Mouse (Mus musculus) gastrocnemius, postnatal 14 days (tissue): ENCODE measurements around the gene Ctf1. TPM values are rescaled to one million over a fixed set of nuclear protein-coding genes. Genes with fewer than 3 reads are reported as not detected.
"Not testable (repeated sequence)": the region's sequence is repeated elsewhere in the genome, so short reads cannot be mapped to it uniquely, and the experiment has no call there.

ENCODE experiments used
- DNase-seq: peaks from one replicate; pipeline ENCODE4 v3.0.0; 2021; ENCODE audit warnings: mixed read lengths
- intact Hi-C: fragments of 180-260 bp; cut with DNase I; formaldehyde crosslinking; loops from one replicate; pipeline ENCODE4 v1.15.1; 2025; ENCODE audit warnings: low total_unique reads
- total RNA-seq, 2 experiments: library from RNA; stranded (reverse); gene quantifications; 2 replicates each; pipeline ENCODE4 v1.2.3; 2021

The Ctf1 gene
- total RNA-seq, 2 experiments from 2014 or later, result 12.1 to 14.6 TPM

DNA sequence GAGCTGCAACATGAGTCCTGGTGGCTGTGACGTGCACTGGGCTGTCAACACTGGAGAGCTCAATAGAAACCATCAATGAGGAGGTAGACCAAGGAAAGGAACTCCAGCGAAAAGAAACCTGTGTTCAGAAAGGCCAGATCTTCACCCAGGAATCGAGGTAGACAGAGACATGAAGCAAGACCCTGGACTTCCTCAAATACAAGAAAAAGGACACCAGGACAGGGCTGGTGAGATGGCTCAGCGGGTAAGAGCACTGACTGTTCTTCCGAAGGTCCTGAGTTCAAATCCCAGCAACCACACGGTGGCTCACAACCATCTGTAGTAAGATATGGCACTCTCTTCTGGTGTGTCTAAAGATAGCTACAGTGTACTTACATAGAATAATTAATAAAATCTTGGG lies 5.8 kb downstream of the Ctf1 start:
- DNase-seq, result no peak
- intact Hi-C loops, result loop anchor here (5.0 kb wide), 1 partner anchor 34 kb away; no protein-coding TSS in a partner anchor

GRCm38 (mm10) chr7:127719258-127719657 lies 6.7 kb downstream of the Ctf1 start:
- DNase-seq, result no peak
- intact Hi-C loops, result loop anchor here (5.0 kb wide), 1 partner anchor 33 kb away; no protein-coding TSS in a partner anchor

DNA sequence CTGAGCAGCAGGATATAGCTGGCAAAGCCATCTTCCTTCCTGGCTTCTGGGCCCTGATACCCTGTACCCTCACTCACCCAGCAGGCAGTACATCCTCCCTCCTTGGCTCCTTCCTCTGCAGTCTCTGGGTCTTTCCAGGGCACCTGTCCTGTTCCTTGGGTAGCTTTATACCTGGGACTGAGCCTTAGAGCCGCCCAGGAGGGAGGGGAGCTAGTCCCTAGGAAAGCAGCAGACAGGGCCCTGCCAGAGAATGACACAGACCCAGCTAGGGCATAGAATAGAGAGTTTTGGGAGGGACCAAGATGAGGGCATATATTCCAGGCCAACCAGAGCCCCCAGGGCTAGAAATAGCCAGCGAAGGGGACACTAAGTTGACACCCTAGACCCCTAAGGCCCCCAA lies 13.0 kb downstream of the Ctf1 start:
- no peak for DNase-seq
- intact Hi-C loops, result no loop called here

DNA sequence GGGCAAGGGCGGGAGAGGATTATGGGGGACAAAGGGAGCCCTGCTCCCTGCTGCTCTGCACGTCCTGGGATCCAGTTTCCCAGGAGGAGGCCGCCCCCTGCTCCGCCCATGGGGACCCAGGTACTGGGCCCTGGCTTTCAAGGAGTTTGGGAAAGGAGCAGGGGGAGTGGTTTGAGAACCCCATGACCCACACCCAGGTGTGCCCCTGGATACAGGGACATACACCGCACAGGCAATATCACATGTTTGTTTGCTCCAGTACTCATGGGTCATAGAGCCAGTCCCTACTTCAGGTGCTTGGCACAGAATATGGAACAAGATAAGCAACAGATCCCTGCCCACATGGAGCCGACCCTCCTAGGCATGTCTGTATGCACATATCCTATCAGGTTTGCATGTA lies 13.4 kb downstream of the Ctf1 start:
- intact Hi-C loops, result no loop called here
- DNase-seq, result no peak

DNA sequence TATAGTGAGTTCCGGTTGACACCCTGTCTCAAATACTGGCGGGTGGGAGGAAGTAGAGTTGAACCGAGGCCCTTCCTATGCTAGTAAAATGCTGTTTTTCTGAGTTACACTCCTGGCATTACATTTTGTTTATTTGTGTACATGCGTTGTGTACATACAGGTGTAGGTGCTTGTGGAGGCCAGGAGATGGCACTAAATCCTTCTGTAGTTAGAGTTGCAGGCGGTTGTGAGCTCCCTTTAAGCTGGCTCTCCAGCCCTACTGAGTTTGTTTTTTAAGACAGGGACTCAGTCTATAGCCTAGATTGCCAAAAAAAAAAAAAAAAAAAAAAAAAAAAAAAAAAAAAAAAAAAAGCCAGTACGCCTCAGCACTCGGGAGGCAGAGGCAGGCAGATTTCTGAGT lies 15.4 kb downstream of the Ctf1 start:
- intact Hi-C loops, result no loop called here
- no peak for DNase-seq

GRCm38 (mm10) chr7:127730170-127730569 lies 17.6 kb downstream of the Ctf1 start:
- intact Hi-C loops, result no loop called here
- no peak for DNase-seq

GRCm38 (mm10) chr7:127732066-127732465 lies 19.5 kb downstream of the Ctf1 start, which contains the start of gene Ctf2:
Gene Ctf2 (minus strand): TSS chr7:127732166.
- DNase-seq, intact Hi-C loops: not testable (repeated sequence)

DNA sequence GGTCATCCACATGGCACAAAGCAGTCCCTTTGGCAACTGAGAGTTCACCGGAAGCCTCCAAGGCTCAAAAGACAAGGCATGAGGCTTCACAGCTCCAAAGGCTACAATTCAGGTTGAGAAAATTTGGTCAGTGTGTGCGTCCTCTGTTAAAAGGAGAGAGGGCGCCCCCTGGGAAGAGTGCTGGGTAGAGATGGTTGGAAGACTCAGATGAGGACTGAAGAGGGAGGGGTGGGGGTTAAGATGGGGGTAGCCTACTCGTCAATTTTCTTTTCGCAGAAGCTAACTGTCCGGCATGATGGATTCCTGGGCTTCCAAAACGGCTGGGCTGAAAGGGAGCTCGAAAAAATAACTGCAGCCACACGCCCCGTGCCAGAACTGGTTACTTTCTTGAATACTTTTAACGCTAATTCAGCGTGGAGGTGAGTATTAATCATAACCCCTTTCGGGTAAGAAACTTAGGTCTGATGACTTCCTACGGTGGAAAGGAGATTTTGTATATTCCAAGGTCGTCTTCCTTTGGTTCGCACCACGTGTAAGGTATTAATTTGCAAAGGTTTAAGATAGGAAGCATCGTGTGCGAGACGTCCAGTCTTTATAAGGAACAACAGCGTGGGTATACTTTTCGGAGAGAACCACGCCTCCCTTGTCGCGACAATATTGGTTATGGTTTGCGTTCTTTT lies 32.0 kb downstream of the Ctf1 start, which contains the start of gene Fbxl19:
Gene Fbxl19 (plus strand): TSS at position 178 of the 680 bp plus-strand sequence.
- intact Hi-C loops, result loop anchor here (5.0 kb wide), 1 partner anchor 72 kb away; no protein-coding TSS in a partner anchor
- peak; percentile 69 for DNase-seq

GRCm38 (mm10) chr7:127745251-127745651 lies 32.7 kb downstream of the Ctf1 start:
- intact Hi-C loops, result no loop called here
- DNase-seq, result peak; percentile 92

DNA sequence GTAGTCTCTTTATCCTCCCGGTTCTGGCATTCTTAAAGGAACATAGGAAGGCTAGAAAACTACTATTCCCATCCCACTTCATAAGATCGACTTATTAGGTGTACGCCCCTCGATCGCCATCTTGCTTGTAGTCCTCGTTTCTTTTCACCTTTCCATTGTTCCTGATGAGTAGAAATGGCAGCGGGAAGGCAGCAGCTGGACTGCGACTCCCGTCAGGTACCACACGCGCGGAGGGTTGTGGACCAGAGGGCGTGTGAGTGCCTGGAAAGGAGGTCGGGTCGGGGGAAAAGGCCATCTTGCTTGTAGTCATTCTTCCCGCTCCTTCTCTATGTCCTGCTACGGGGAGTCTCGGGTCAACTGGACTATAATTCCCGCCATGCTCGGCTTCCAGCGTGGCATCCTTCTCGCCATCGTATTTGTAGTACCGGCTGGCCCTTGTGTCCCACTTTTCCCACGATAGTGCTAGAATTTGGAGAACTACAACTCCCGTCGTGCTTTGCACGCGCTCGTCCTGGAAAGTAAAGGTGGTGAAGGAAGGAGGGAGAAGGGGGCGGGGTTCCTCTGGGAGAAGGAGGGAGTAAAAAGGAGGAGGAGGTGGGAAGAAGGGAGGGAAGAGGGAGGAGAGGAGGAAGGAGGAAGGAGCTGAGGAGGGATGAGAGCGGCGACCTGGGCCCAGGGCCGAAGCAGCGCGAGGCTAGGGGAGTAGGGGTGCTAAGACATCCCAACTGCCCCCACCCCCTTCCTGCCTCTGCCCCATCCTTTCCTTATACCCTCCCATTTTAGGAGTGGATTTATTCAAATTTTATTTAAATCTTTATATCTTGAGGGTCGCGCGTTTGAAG lies 33.3 kb downstream of the Ctf1 start:
- intact Hi-C loops, result no loop called here
- peak; percentile 93 for DNase-seq

DNA sequence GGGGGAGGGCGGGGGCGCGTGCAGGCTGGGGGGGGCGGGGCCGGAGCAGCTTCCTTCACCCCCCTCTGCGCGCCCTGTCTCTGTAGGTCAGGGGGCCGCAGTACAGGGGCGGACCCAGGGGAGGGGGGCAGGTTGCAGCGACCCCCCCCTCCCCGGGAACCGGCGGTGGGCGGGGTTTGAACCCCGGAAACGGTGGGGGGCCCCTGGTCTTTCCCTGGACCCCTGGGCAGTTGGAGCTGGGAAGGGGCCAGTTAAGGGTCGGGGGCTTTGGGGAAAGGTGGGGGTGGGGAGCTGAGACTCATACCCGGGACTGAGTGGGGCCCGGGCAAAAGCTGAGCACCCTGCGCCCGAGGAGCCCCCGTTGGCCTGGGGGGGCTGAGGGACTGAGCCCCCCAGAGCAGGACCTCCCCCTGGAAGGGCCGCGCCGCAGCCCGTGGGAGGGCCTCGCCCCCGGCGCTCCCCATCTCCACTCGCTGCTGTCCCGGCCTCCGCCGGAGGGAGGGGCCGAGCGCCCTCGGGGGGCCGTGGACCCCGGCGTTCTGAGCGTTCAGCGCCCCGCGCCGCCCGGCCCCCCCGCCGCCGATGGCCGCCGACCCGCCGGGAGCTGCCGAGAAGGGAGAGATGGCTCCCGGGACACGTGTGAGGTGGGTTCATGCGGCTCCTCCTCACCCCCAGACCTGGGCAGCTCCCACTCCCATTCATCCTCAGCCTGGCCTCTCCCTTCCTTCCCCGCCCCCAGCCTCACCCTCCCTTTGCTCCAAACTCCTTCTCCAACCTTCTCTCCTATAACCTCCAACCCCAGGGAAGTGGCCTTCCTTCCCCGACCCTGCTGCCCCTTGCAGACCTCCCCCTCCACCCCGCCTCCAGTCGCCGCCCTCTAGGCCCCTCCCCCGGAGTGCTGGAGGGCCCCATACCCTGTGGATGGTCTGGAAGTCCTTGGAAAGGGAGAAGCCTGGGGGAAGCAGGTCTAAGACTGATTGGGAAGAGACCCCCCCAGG lies 34.3 kb downstream of the Ctf1 start:
- peak; percentile 41 for DNase-seq
- intact Hi-C loops, result no loop called here

DNA sequence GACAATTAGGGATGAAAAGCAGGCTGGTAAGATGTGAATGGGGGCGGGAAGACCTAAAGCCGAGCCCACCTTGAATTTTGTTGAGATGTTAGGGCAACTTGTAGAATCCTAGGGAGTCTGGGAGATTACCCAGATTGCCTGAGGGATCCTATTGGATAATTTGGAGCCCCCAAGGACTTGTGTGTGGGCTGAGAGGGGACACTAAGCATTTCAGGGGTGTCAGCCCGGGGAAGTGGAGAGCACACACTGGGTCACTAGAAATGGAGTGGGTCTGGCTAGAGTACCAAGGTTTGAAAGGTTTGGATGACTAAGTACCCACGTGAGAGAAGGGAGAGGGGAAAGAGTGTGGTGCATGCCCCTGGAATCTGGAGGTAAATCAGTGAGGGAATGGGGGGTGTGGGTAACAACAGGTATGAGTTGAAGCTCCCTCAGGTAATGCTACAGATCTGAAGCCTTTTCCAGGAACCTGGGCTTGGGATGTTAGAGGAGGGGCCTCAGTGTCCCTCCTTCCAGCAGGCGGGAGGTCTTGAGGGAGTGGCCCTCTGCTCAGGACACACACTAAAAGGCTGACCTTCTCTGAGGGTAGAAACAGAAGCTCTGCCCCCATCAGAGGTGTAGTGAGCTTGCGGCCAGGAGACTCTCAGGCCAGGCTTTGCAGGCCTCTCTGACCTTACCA lies 35.2 kb downstream of the Ctf1 start:
- intact Hi-C loops, result no loop called here
- DNase-seq, result no peak

DNA sequence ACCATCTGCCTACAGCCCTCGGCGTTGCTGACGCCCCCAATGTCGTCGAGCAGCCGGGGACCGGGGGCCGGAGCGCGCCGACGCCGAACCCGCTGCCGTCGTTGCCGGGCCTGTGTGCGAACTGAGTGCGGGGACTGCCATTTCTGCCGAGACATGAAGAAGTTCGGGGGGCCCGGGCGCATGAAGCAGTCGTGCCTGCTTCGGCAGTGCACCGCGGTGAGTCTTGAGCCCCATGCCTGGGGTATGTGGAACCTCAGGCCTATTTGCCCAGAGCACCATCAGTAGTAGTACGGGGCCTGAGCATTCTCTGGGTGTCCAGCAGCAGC lies 35.7 kb downstream of the Ctf1 start:
- intact Hi-C loops, result no loop called here
- no peak for DNase-seq

DNA sequence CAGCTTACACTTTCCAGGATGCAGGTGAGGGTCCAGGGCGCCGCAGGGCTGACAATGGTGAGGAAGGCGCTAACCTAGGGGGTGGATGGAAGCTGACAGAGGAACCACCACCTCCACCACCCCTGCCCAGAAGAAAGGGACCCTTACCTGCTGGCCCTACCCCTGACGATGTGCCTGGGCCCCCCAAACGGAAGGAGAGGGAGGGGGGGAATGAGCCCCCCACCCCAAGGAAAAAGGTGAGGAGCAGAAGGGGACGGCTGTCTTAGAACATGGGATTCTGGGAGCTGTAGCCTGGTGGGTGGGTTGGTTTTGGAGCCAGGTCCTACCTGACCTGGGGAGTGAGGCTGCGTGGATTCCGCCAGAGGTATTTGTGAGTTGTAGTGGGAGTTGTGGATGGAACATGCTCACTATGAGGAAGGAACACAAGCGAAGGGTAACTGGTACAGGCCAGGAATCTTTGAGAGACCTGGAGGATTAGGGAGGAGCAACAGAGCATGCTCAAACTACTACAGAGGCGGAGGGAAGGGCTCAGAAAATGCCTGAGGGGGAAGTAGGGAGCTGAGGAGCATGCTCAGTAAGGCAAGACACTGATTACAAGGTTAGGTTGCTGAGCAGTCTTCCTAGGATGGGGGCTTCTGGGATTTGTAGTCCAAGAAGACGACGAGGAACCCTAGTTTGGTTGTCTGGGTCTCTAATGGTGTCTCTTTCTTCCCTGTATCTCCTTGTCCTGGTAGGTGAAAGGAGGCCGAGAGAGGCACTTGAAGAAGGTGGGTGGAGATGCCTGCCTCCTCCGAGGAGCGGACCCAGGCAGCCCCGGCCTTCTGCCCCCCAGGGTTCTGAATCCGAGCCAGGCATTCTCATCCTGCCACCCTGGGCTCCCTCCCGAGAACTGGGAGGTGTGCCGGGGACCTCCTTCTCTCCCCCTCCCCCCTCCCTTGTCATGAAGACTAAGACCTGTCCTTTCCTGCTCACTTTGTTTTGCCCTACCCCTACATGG lies 37.9 kb downstream of the Ctf1 start:
- DNase-seq, result no peak
- intact Hi-C loops, result loop anchor here (5.0 kb wide), 1 partner anchor 33 kb away; no protein-coding TSS in a partner anchor

DNA sequence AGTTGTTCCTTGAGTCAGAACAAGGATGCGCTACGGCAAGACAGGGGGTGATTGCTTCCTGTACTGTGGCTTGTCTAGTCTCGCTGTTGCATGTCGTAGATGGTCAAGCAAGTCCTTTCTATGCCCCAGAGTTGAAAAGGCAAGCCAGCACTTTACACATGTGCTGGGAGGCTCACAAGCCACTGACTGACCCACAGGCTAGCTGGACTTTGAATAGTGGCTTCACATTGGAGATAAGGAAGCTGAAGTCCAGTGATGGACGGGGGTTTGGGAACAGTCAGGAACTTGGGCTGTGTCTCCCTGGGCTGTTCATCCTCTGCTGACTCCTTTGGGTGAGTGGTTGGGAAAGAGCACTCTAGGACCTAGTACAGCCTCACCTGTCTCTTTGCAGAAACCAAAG lies 39.1 kb downstream of the Ctf1 start:
- intact Hi-C loops, result loop anchor here (5.0 kb wide), 1 partner anchor 34 kb away; no protein-coding TSS in a partner anchor

DNA sequence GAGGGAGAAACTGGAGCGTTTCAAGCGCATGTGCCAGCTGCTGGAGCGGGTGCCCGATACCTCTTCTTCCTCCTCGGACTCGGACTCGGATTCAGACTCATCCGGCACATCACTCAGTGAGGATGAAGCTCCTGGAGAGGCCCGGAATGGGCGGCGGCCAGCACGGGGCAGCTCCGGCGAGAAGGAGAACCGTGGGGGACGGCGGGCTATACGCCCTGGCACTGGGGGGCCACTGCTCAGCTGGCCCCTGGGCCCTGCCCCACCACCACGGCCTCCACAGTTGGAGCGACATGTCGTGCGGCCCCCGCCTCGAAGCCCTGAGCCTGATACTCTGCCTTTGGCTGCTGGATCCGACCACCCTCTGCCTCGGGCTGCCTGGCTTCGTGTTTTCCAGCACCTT lies 39.5 kb downstream of the Ctf1 start:
- intact Hi-C loops, result loop anchor here (5.0 kb wide), 1 partner anchor 35 kb away; no protein-coding TSS in a partner anchor
- no peak for DNase-seq

More for the DNA sequence above, 39.1 kb downstream of the Ctf1 start:
- no peak for DNase-seq

DNA sequence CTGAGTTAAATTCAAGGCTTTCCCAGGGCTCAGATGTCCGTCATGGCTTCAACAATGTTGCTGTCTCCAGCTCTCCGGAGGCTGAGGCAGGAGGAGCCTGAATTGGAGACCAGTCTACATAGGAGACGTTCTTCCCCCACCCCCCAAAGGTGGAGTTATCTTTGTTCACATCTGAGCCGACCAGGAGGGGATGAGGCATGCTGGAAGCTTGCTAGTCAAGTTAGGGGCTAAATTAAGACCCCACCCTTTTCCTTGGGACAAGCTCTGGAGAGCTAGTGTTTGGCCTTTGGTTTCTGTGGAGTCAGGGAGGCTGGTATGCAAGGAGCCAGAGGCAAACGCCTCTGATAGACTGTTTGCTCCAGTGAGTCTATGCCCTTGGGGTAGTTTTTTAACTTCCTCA lies 40.6 kb downstream of the Ctf1 start:
- no peak for DNase-seq
- intact Hi-C loops, result loop anchor here (5.0 kb wide), 1 partner anchor 36 kb away; no protein-coding TSS in a partner anchor
